Mouse (Mus musculus) midbrain, embryonic 11.5 days (tissue): ENCODE measurements around the gene Srrm3. TPM values are rescaled to one million over a fixed set of nuclear protein-coding genes. Genes with fewer than 3 reads are reported as not detected.
A peak's percentile ranks its signal among the peaks of the same experiment; 100 is the strongest.

ENCODE experiments used
- ATAC-seq: fragments of 200-750 bp; cut with Nextera tagmentation; 2 replicates; pipeline ENCODE4 v1.8.0; 2017; ENCODE audit warnings: moderate TSS enrichment, moderate library complexity; ENCODE audit not compliant: low FRiP score
- DNase-seq: peaks from one replicate; pipeline ENCODE4 v3.0.0; 2015; ENCODE audit warnings: low spot score; ENCODE audit errors: missing footprints
- H3K27ac ChIP-seq: fragments of 300-500 bp; sonication (generic); 2 replicates; pipeline ENCODE4 v1.5.1; 2014; ENCODE audit warnings: low read depth, low read length
- H3K27me3 ChIP-seq: fragments of 300-500 bp; sonication (generic); 2 replicates; pipeline ENCODE4 v1.6.1; 2014; ENCODE audit warnings: mild to moderate bottlenecking, low read length, moderate library complexity, mixed read lengths; ENCODE audit not compliant: control insufficient read depth, insufficient read depth
- H3K36me3 ChIP-seq: fragments of 300-500 bp; sonication (generic); 2 replicates; pipeline ENCODE4 v1.6.1; 2014; ENCODE audit warnings: mild to moderate bottlenecking, low read length, moderate library complexity, mixed read lengths; ENCODE audit not compliant: control insufficient read depth, insufficient read depth
- H3K4me1 ChIP-seq: fragments of 300-500 bp; sonication (generic); 2 replicates; pipeline ENCODE4 v1.6.1; 2014; ENCODE audit warnings: low read length; ENCODE audit not compliant: control insufficient read depth, insufficient read depth
- H3K4me2 ChIP-seq: fragments of 300-500 bp; sonication (generic); 2 replicates; pipeline ENCODE4 v1.6.1; 2014; ENCODE audit warnings: mild to moderate bottlenecking, moderate library complexity
- H3K4me3 ChIP-seq: fragments of 300-500 bp; sonication (generic); 2 replicates; pipeline ENCODE4 v1.5.1; 2014; ENCODE audit warnings: low read depth, low read length
- H3K9ac ChIP-seq: fragments of 300-500 bp; sonication (generic); 2 replicates; pipeline ENCODE4 v1.6.1; 2014; ENCODE audit warnings: low read length
- H3K9me3 ChIP-seq: fragments of 300-500 bp; sonication (generic); 2 replicates; pipeline ENCODE4 v1.6.1; 2016; ENCODE audit warnings: low read length; ENCODE audit not compliant: control insufficient read depth
- WGBS: fragments of 180-500 bp; shearing (Covaris S2); extraction: QIAGEN DNeasy Blood & Tissue Kit; methylation state at CpG from one replicate; pipeline ENCODE4 v1.1.7; 2014; 5-methylcytosine and 5-hydroxymethylcytosine counted together
- polyA plus RNA-seq: library from polyadenylated mRNA; unstranded; fragments of >200 nt; fragmentation: Nextera tagmentation; extraction: Ambion mirVana; gene quantifications from 2 replicates; pipeline ENCODE4 v1.2.1, GENCODE M21; 2014

Gene Srrm3
- 19.0 and 20.7 TPM in 2 replicates for polyA plus RNA-seq

- Histone ChIP-seq H3K27me3 (no peaks in the 10 kb centered on the region), H3K4me2 (peak within 1 kb of the TSS; percentile 47), H3K9me3 (no peaks in the 10 kb centered on the region), H3K36me3 (no peaks in the 10 kb centered on the region), H3K27ac (peak within 1 kb of the TSS; percentile 25; the same call in 1 of the 2 replicates), H3K4me3 (peak within 1 kb of the TSS; percentile 48), H3K4me1 (peaks cover 6% of the 10 kb centered on the region; the same call in 1 of the 2 replicates), H3K9ac (peak within 1 kb of the TSS; percentile 63)
- WGBS, result 5% methylated on average over 29 of the region's 29 CpGs
- DNase-seq, result peak; percentile 99
- ATAC-seq, result peak; percentile 76
Measured at GRCm38 (mm10) chr5:135806555-135807262, at the start of gene Srrm3. TSS of gene Srrm3 (plus strand) at chr5:135806890.

GRCm38 (mm10) chr5:135761881-135762280, 44.8 kb upstream of the Srrm3 start:
- WGBS, result 78% methylated on average over 3 of the region's 3 CpGs
- no peaks in the 10 kb centered on the region for H3K9me3 ChIP-seq

GRCm38 (mm10) chr5:135763526-135763925, 43.2 kb upstream of the Srrm3 start:
- Histone ChIP-seq H3K27ac (no peak overlapping the region), H3K4me2 (no peak overlapping the region), H3K27me3 (no peaks in the 10 kb centered on the region), H3K4me1 (no peaks in the 10 kb centered on the region), H3K4me3 (no peak overlapping the region), H3K9me3 (no peaks in the 10 kb centered on the region), H3K9ac (no peak overlapping the region), H3K36me3 (no peaks in the 10 kb centered on the region)
- WGBS, result 5% methylated on average over 7 of the region's 7 CpGs
- DNase-seq (peak; percentile 99), ATAC-seq (no peak)

More at GRCm38 (mm10) chr5:135761881-135762280, 44.8 kb upstream of the Srrm3 start:
- H3K9ac ChIP-seq, result no peak overlapping the region
- H3K27ac ChIP-seq, result no peak overlapping the region
- H3K4me3 ChIP-seq, result no peak overlapping the region
- no peak for ATAC-seq
- H3K4me2 ChIP-seq, result no peak overlapping the region
- H3K27me3 ChIP-seq, result no peaks in the 10 kb centered on the region
- no peaks in the 10 kb centered on the region for H3K4me1 ChIP-seq
- no peaks in the 10 kb centered on the region for H3K36me3 ChIP-seq
- no peak for DNase-seq

- no peak for DNase-seq
- Histone ChIP-seq H3K9ac (no peak overlapping the region), H3K9me3 (no peaks in the 10 kb centered on the region), H3K27me3 (no peaks in the 10 kb centered on the region), H3K4me2 (no peak overlapping the region), H3K36me3 (no peaks in the 10 kb centered on the region), H3K4me1 (no peaks in the 10 kb centered on the region), H3K27ac (no peak overlapping the region), H3K4me3 (no peak overlapping the region)
- 64% methylated on average over 3 of the region's 3 CpGs for WGBS
- ATAC-seq, result no peak
Measured at GRCm38 (mm10) chr5:135764971-135765370, 41.7 kb upstream of the Srrm3 start.

GRCm38 (mm10) chr5:135772519-135772918, 34.2 kb upstream of the Srrm3 start:
- 77% methylated on average over 3 of the region's 3 CpGs for WGBS
- no peak overlapping the region for H3K4me2 ChIP-seq
- H3K36me3 ChIP-seq, result no peaks in the 10 kb centered on the region
- no peaks in the 10 kb centered on the region; the same call in 1 of the 2 replicates for H3K27me3 ChIP-seq
- peaks cover 3% of the 10 kb centered on the region for H3K4me1 ChIP-seq
- no peak overlapping the region for H3K4me3 ChIP-seq
- no peaks in the 10 kb centered on the region for H3K9me3 ChIP-seq
- no peak overlapping the region for H3K9ac ChIP-seq
- ATAC-seq (no peak), DNase-seq (peak; percentile 8)
- H3K27ac ChIP-seq, result no peak overlapping the region

GRCm38 (mm10) chr5:135776546-135776945, 30.1 kb upstream of the Srrm3 start:
- H3K36me3 ChIP-seq, result no peaks in the 10 kb centered on the region
- peak overlapping the region; percentile 9; the same call in 1 of the 2 replicates for H3K9ac ChIP-seq
- H3K4me2 ChIP-seq, result no peak overlapping the region
- WGBS, result 71% methylated on average over 4 of the region's 4 CpGs
- DNase-seq (no peak), ATAC-seq (no peak)
- no peak overlapping the region for H3K27ac ChIP-seq
- no peak overlapping the region for H3K4me3 ChIP-seq
- H3K9me3 ChIP-seq, result no peaks in the 10 kb centered on the region
- no peaks in the 10 kb centered on the region; the same call in 1 of the 2 replicates for H3K27me3 ChIP-seq
- H3K4me1 ChIP-seq, result peaks cover 17% of the 10 kb centered on the region

- ATAC-seq, result peak; percentile 94
- DNase-seq, result no peak
- Histone ChIP-seq H3K4me2 (peak within 1 kb of the TSS; percentile 84), H3K27ac (peak within 1 kb of the TSS; percentile 87), H3K4me1 (peaks cover 17% of the 10 kb centered on the region), H3K9me3 (no peaks in the 10 kb centered on the region), H3K36me3 (peaks cover 3% of the 10 kb centered on the region; the same call in 1 of the 2 replicates), H3K4me3 (peak within 1 kb of the TSS; percentile 71), H3K9ac (peak within 1 kb of the TSS; percentile 96), H3K27me3 (no peaks in the 10 kb centered on the region; the same call in 1 of the 2 replicates)
- WGBS, result under 1% methylated on average over 45 of the region's 45 CpGs
Measured at GRCm38 (mm10) chr5:135777796-135778470, 28.8 kb upstream of the Srrm3 start, which contains the start of gene Styxl1. TSS of gene Styxl1 (minus strand) at chr5:135778385.

GRCm38 (mm10) chr5:135778471-135779445, 27.9 kb upstream of the Srrm3 start, which contains the start of gene Mdh2:
TSS of gene Mdh2 (plus strand) at chr5:135778480.
- H3K27ac ChIP-seq, result peak within 1 kb of the TSS; percentile 87
- H3K27me3 ChIP-seq, result no peaks in the 10 kb centered on the region; the same call in 1 of the 2 replicates
- no peaks in the 10 kb centered on the region for H3K9me3 ChIP-seq
- H3K4me3 ChIP-seq, result peak within 1 kb of the TSS; percentile 71
- peak within 1 kb of the TSS; percentile 84 for H3K4me2 ChIP-seq
- ATAC-seq (peak; percentile 99), DNase-seq (peak; percentile 100)
- WGBS, result 1% methylated on average over 70 of the region's 70 CpGs
- peaks cover 9% of the 10 kb centered on the region; the same call in 1 of the 2 replicates for H3K36me3 ChIP-seq
- peak within 1 kb of the TSS; percentile 96 for H3K9ac ChIP-seq
- H3K4me1 ChIP-seq, result peaks cover 17% of the 10 kb centered on the region
